10 mouse cellular contexts compared by ENCODE assay signal in genomic region chr10:18393740-18394139, GRCm38 (mm10).
DNase-seq lines count a peak whose midpoint lies in the region; ATAC-seq and TF ChIP-seq lines count a peak whose summit lies in the region.
"Had no signal": no experiment of that assay in that cellular context is flagged by ENCODE, and none has a peak within 500 bp of the region (broad histone marks: within the 10 kb centered on the region; RNA-seq: fewer than 3 reads in every experiment).

No protein-coding gene starts in this region.

- 55% methylated on average over 3 of the region's 3 CpGs for WGBS in limb, embryonic 10.5 days

- peaks cover 38% of the 10 kb centered on the region for H3K4me1 ChIP-seq in E14TG2a.4 (replicated peaks; ENCODE audit: low read depth, low read length)
- H3K4me1 ChIP-seq in limb, embryonic 10.5 days: peaks cover 29% of the 10 kb centered on the region

- no peak overlapping the region for H3K4me3 ChIP-seq in left cerebral cortex, adult 2 months
- no peak overlapping the region; the same call in 1 of the 2 replicates for H3K4me3 ChIP-seq in E14TG2a.4 (replicated peaks; ENCODE audit: low read length)
- H3K4me3 ChIP-seq in limb, embryonic 10.5 days: no peak overlapping the region
- H3K4me3 ChIP-seq: limb, embryonic 15.5 days had no signal

- intact Hi-C loops in left cerebral cortex, adult 2 months (cut with DNase I): loop anchor here (5.0 kb wide), 3 partner anchors 39 to 209 kb away; no protein-coding TSS in a partner anchor
- intact Hi-C loops in left cerebral cortex, postnatal 10 days (cut with DNase I): loop anchor here (5.0 to 10.0 kb wide), 3 partner anchors 151 to 451 kb away; partner anchors contain the start of gene Perp

- no peaks in the 10 kb centered on the region for H3K36me3 ChIP-seq in E14TG2a.4 (ENCODE audit: insufficient read depth, low read length)
- no peaks in the 10 kb centered on the region for H3K36me3 ChIP-seq in limb, embryonic 10.5 days
- H3K36me3 ChIP-seq: limb, embryonic 15.5 days had no signal

- no peak for ATAC-seq in frontal cortex, adult (ENCODE audit: low TSS enrichment)

- no peak for DNase-seq in left cerebral cortex, adult 2 months (ENCODE audit: extremely low spot score in 1 of 2, low spot score in 2 of 2)
- no peak for DNase-seq in left cerebral cortex, postnatal 10 days (ENCODE audit: extremely low spot score in 1 of 2, low spot score in 2 of 2)
- peak; percentile 77 for DNase-seq in R1 (ENCODE audit: low read depth, low spot score)
- DNase-seq in limb, embryonic 10.5 days (ENCODE audit: low spot score): no peak
- no peak for DNase-seq in frontal cortex, adult 2 months (ENCODE audit: extremely low spot score in 1 of 2, low spot score in 1 of 2)
- DNase-seq in urinary bladder, postnatal 14 days (ENCODE audit: low spot score): no peak
- DNase-seq: adrenal gland, adult 2 months had no signal

- H3K9me3 ChIP-seq in E14TG2a.4 (ENCODE audit: low read length): no peaks in the 10 kb centered on the region
- no peaks in the 10 kb centered on the region for H3K9me3 ChIP-seq in limb, embryonic 10.5 days (replicated peaks)
- H3K9me3 ChIP-seq: limb, embryonic 15.5 days had no signal

- H3K27me3 ChIP-seq in E14TG2a.4 (ENCODE audit: insufficient read depth, low read length): no peaks in the 10 kb centered on the region
- no peaks in the 10 kb centered on the region for H3K27me3 ChIP-seq in limb, embryonic 10.5 days (ENCODE audit: low read depth, poor library complexity, severe bottlenecking)
- H3K27me3 ChIP-seq: limb, embryonic 15.5 days had no signal

- TF ChIP-seq CTCF in left cerebral cortex, adult 2 months (IDR thresholded peaks at IDR 0.05): peak; percentile 55
- peak; percentile 50 for TF ChIP-seq CTCF in E14TG2a.4 (conservative IDR thresholded peaks at IDR 0.05; ENCODE audit: low read length)

- H3K27ac ChIP-seq in left cerebral cortex, adult 2 months: no peak overlapping the region
- H3K27ac ChIP-seq in limb, embryonic 10.5 days: peak overlapping the region; percentile 37; the same call in 1 of the 2 replicates
- H3K27ac ChIP-seq: limb, embryonic 15.5 days had no signal
